Mouse (Mus musculus) brain, adult 10 weeks (tissue): ENCODE measurements around the gene Prdm12. TPM values are rescaled to one million over a fixed set of nuclear protein-coding genes. Genes with fewer than 3 reads are reported as not detected.

Experiments used
- polyA plus RNA-seq: library from polyadenylated mRNA; stranded (reverse); fragments of 350-450 nt; fragmentation: Illumina TruSeq; extraction: RNeasy Lipid Tissue Mini Kit (QIAGEN cat#74804); gene quantifications from one replicate; pipeline ENCODE4 v1.2.3, GENCODE M21; 2015; ENCODE audit warnings: low read depth, low replicate concordance

The Prdm12 gene
- polyA plus RNA-seq, result 0.18 TPM

GRCm38 (mm10) chr2:31639901-31640608 lies at the start of gene Prdm12:
TSS of gene Prdm12 (plus strand) at chr2:31640037.

GRCm38 (mm10) chr2:31670551-31671035 lies 30.8 kb downstream of the Prdm12 start, which contains the start of gene Exosc2:
TSS of gene Exosc2 (plus strand) at chr2:31670715.

GRCm38 (mm10) chr2:31688074-31688925 lies 48.5 kb downstream of the Prdm12 start, which contains the start of gene Abl1:
TSS of gene Abl1 (plus strand) at chr2:31688376.

Other genes starting within 250 kb of the Prdm12 start
- 57.9 TPM for gene Ass1, start 169.8 kb upstream of the Prdm12 start, polyA plus RNA-seq
- 23.3 TPM for gene Fubp3, start 67.4 kb upstream of the Prdm12 start, polyA plus RNA-seq
- gene Exosc2, start 30.7 kb downstream of the Prdm12 start, polyA plus RNA-seq, result 26.9 TPM
- 25.7 TPM for gene Abl1, start 48.3 kb downstream of the Prdm12 start, polyA plus RNA-seq
- not detected for gene Qrfp, start 170.5 kb downstream of the Prdm12 start, polyA plus RNA-seq
- 11.8 TPM for gene Fibcd1, start 206.0 kb downstream of the Prdm12 start, polyA plus RNA-seq
- 3.1 TPM for gene Lamc3, start 247.3 kb downstream of the Prdm12 start, polyA plus RNA-seq